Mouse (Mus musculus) heart, embryonic 11.5 days (tissue): ENCODE measurements around the gene S100a4. TPM values are rescaled to one million over a fixed set of nuclear protein-coding genes. Genes with fewer than 3 reads are reported as not detected.

ENCODE experiments used
- ATAC-seq: fragments of 200-750 bp; cut with Nextera tagmentation; replicated peaks from 2 replicates; pipeline ENCODE4 v1.8.0; 2017; ENCODE audit warnings: moderate library complexity; ENCODE audit not compliant: insufficient number of reproducible peaks, low FRiP score, low TSS enrichment
- H3K27ac ChIP-seq: fragments of 300-500 bp; sonication (generic); 2 replicates; pipeline ENCODE4 v1.5.1; 2014; ENCODE audit warnings: mild to moderate bottlenecking, low read depth, low read length
- H3K27me3 ChIP-seq: fragments of 300-500 bp; sonication (generic); 2 replicates; pipeline ENCODE4 v1.6.1; 2014; ENCODE audit warnings: mild to moderate bottlenecking, low read length, mixed read lengths; ENCODE audit not compliant: control insufficient read depth, insufficient read depth
- H3K36me3 ChIP-seq: fragments of 300-500 bp; sonication (generic); 2 replicates; pipeline ENCODE4 v1.6.1; 2014; ENCODE audit warnings: mild to moderate bottlenecking, low read length, moderate library complexity, mixed read lengths; ENCODE audit not compliant: control insufficient read depth, insufficient read depth
- H3K4me1 ChIP-seq: fragments of 300-500 bp; sonication (generic); 2 replicates; pipeline ENCODE4 v1.6.1; 2014; ENCODE audit warnings: low read length; ENCODE audit not compliant: control insufficient read depth, insufficient read depth
- H3K4me2 ChIP-seq: fragments of 300-500 bp; sonication (generic); 2 replicates; pipeline ENCODE4 v1.6.1; 2014; ENCODE audit warnings: mild to moderate bottlenecking, moderate library complexity
- H3K4me3 ChIP-seq: fragments of 300-500 bp; sonication (generic); 2 replicates; pipeline ENCODE4 v1.5.1; 2014; ENCODE audit warnings: low read depth, low read length
- H3K9ac ChIP-seq: fragments of 300-500 bp; sonication (generic); 2 replicates; pipeline ENCODE4 v1.6.1; 2014; ENCODE audit warnings: mild to moderate bottlenecking, low read depth, low read length, moderate library complexity
- H3K9me3 ChIP-seq: fragments of 300-500 bp; sonication (generic); replicated peaks from 2 replicates; pipeline ENCODE4 v1.6.1; 2016; ENCODE audit warnings: low read length; ENCODE audit not compliant: control insufficient read depth
- WGBS: fragments of 180-500 bp; shearing (Covaris S2); extraction: QIAGEN DNeasy Blood & Tissue Kit; methylation state at CpG from one replicate; pipeline ENCODE4 v1.1.7; 2014; ENCODE audit not compliant: insufficient replicate concordance; 5-methylcytosine and 5-hydroxymethylcytosine counted together
- polyA plus RNA-seq: library from polyadenylated mRNA; unstranded; fragments of >200 nt; fragmentation: Nextera tagmentation; extraction: Ambion mirVana; gene quantifications from 2 replicates; pipeline ENCODE4 v1.2.1, GENCODE M21; 2014

The S100a4 gene
- polyA plus RNA-seq, 1 experiment from 2014 or later: 3.5 TPM

DNA sequence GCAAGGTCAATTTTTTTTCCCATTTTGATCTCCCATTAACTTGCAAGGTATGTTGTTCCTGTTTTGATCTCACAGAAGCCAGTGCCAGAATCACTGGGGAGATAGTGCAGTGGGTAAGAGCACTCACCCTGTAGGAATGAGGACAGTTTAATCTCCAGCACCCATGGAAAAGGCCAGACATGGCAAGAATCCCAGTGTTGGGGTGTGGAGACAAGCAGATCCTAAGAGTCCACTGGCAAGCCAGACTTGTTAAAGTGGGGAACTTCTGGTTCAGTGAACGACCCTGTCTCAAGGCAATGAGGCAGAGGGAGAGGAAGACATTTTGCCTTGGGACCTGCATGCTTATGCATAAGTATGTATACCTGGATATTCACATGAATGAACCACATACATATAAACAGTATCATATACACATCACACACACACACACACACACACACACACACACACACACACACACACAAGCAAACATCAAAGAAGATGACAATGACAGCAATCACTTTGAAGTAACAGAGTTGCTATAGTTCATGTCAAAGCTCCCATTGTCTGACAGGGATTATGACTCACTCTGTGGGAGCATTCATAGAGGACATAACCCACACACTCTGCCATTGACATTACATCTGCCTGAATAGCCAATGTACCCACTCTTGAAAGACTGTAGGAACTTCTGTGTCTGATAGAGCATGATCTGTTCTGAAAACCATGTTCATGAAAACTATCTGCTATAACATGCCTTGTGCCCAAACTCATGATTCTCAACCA lies 35.1 kb downstream of the S100a4 start:
- Histone ChIP-seq H3K27me3 (no peaks in the 10 kb centered on the region), H3K9ac (no peak overlapping the region), H3K36me3 (no peaks in the 10 kb centered on the region), H3K9me3 (no peaks in the 10 kb centered on the region), H3K27ac (no peak overlapping the region), H3K4me1 (no peaks in the 10 kb centered on the region), H3K4me2 (no peak overlapping the region), H3K4me3 (no peak overlapping the region)
- no peak for ATAC-seq
- 75% methylated on average over 1 of the region's 1 CpGs for WGBS

DNA sequence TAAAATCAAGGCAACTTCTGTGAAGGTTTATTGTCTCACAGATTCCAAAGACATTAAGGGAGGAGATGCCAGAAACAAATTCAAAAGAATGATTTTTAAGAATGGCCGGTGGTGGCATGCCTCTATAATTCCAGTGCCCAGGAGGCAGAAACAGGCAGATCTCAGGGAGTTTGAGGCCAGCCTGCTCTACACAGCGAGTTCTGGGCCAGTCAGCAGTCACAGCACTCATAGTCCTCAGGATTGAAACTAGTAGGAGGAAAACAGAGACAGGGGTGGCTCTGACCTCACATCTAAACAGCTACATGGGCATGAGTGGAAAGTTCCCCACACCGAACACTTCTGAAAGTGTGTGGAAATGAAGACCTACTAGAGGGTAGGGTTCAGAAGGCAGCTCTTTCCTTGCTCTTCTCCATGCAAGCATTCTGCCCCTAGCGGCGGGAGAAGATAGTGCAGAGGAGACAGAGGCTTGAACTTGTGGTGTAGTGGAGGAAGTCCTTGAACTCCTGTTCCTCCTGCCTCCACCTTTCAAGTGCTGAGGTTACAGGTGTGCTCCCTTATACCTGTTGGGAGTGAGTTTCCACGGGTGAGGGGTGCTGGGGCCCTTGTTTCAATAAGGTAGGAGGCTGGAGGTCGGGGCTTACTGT lies 36.1 kb downstream of the S100a4 start:
- Histone ChIP-seq H3K9ac (no peak overlapping the region), H3K27ac (no peak overlapping the region), H3K4me2 (no peak overlapping the region), H3K9me3 (no peaks in the 10 kb centered on the region), H3K36me3 (no peaks in the 10 kb centered on the region), H3K4me1 (no peaks in the 10 kb centered on the region), H3K27me3 (no peaks in the 10 kb centered on the region), H3K4me3 (no peak overlapping the region)
- 43% methylated on average over 7 of the region's 7 CpGs for WGBS
- no peak; the same call in 1 of the 2 replicates for ATAC-seq

DNA sequence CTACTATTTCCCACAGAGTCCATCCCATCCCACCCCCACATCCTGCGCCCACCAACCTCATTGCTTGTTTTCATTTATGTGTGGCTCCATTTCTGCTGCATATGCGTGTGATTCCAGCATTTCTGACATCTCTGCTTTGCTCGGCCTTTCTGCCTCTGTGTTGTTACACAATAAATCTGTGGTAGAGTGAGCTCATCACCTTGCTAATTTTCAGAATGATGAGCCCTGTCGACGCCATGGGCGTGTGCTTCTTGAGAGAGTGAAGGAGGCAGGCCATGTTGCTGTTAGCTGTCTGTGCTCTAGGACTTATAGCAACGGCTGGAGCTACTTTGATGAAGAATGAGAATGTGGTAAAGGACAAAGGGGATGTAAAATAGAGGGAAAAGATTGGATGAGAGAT lies 37.4 kb downstream of the S100a4 start:
- H3K4me2 ChIP-seq: no peak overlapping the region
- no peaks in the 10 kb centered on the region for H3K4me1 ChIP-seq
- H3K4me3 ChIP-seq: no peak overlapping the region
- no peaks in the 10 kb centered on the region for H3K36me3 ChIP-seq
- H3K9ac ChIP-seq: no peak overlapping the region
- no peak overlapping the region for H3K27ac ChIP-seq
- H3K27me3 ChIP-seq: no peaks in the 10 kb centered on the region
- 69% methylated on average over 7 of the region's 7 CpGs for WGBS
- ATAC-seq: no peak
- H3K9me3 ChIP-seq: no peaks in the 10 kb centered on the region

DNA sequence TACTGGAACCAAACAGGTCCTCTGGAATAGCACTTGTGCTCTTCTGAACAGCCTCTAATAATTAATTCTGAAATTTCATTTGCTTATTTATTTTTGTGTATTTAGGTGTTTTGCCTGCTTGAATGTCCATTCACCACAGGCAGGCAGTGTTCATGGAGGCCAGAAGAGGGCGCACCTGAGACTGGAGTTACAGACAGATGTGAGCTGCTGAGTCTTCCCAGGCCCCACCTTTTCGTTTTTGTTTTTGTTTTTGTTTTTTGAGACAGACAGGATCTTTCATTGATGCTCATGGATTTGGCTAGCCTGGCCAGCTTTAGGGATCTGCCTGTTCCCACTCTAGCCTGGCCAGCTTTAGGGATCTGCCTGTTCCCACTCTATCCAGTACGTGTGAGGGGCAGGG lies 40.6 kb downstream of the S100a4 start:
- no peaks in the 10 kb centered on the region for H3K9me3 ChIP-seq
- no peaks in the 10 kb centered on the region for H3K27me3 ChIP-seq
- H3K4me1 ChIP-seq: no peaks in the 10 kb centered on the region
- no peak overlapping the region for H3K4me3 ChIP-seq
- no peak for ATAC-seq
- H3K36me3 ChIP-seq: no peaks in the 10 kb centered on the region
- no peak overlapping the region for H3K27ac ChIP-seq
- H3K4me2 ChIP-seq: no peak overlapping the region
- H3K9ac ChIP-seq: no peak overlapping the region
- WGBS: 43% methylated on average over 3 of the region's 3 CpGs

DNA sequence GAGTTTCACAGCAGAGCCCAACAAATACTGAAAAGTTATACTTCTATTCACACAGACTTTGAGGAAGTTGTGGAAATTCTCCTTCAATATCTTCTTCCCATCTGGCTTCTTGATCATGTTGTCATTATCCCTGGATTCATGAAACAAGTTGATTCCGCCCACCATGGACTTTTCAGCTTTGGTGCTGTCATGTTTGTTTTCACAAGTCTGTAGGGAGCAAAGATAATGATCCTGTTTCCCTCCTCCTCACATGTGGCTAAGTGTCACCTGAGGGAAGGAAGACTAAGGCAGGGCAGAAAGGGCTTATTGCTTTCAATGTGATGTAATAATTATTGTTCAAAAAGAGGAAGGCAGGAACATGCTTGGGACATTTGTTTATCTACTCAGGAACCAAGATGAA lies 43.7 kb downstream of the S100a4 start:
- ATAC-seq: no peak
- Histone ChIP-seq H3K9me3 (no peaks in the 10 kb centered on the region), H3K9ac (no peak overlapping the region), H3K4me1 (no peaks in the 10 kb centered on the region), H3K27me3 (no peaks in the 10 kb centered on the region), H3K27ac (no peak overlapping the region), H3K4me2 (no peak overlapping the region), H3K36me3 (no peaks in the 10 kb centered on the region), H3K4me3 (no peak overlapping the region)
- WGBS: 68% methylated on average over 1 of the region's 1 CpGs

DNA sequence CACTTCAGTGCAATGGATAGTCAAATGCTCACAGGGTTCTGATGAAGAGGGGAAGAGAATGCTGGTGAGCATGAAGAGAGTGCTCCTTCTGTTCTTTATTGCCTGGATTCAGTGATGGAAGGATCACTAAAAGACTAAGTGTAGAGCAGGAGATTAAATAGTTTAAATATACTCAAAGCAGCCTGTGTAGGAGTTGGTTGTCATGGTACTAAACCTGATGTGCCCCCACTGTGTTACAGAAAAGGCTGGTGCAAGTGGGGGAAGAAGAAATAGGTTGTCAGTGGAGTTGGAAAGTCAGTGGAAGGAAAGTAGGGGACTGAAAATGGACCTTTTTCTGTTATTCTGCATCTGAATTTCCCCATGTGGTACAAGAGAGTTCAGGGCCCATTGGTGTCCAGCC lies 45.4 kb downstream of the S100a4 start:
- H3K4me3 ChIP-seq: no peak overlapping the region
- no peaks in the 10 kb centered on the region for H3K36me3 ChIP-seq
- H3K9me3 ChIP-seq: no peaks in the 10 kb centered on the region
- no peaks in the 10 kb centered on the region for H3K4me1 ChIP-seq
- 0 out of 2 replicates have a peak, but pooled peaks cover 2% of the 10 kb centered on the region for H3K27me3 ChIP-seq
- H3K9ac ChIP-seq: no peak overlapping the region
- no peak for ATAC-seq
- no peak overlapping the region for H3K27ac ChIP-seq
- no peak overlapping the region for H3K4me2 ChIP-seq

DNA sequence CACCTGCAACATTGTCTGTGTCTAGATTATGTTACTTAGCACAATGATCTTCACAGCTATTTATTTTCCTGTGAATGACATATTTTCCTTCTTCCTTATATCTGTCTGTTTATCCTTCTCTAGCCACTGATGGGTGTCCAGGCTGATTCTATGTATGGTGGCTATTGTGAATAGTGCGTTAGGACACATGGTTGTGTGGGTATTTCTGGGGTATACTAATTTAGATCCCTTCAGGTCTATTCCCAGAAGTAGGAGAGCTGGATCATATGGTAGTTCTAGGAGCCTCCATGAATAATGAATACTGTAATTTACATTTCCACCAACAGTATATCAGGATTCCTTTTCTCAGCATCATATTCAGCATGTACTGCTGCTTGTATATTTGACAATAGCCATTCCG lies 46.3 kb downstream of the S100a4 start:
- ATAC-seq: no peak
- Histone ChIP-seq H3K4me2 (no peak overlapping the region), H3K9me3 (no peaks in the 10 kb centered on the region), H3K9ac (no peak overlapping the region), H3K36me3 (no peaks in the 10 kb centered on the region), H3K4me1 (no peaks in the 10 kb centered on the region), H3K27ac (no peak overlapping the region), H3K27me3 (0 out of 2 replicates have a peak, but pooled peaks cover 2% of the 10 kb centered on the region), H3K4me3 (no peak overlapping the region)
- 78% methylated on average over 2 of the region's 2 CpGs for WGBS

DNA sequence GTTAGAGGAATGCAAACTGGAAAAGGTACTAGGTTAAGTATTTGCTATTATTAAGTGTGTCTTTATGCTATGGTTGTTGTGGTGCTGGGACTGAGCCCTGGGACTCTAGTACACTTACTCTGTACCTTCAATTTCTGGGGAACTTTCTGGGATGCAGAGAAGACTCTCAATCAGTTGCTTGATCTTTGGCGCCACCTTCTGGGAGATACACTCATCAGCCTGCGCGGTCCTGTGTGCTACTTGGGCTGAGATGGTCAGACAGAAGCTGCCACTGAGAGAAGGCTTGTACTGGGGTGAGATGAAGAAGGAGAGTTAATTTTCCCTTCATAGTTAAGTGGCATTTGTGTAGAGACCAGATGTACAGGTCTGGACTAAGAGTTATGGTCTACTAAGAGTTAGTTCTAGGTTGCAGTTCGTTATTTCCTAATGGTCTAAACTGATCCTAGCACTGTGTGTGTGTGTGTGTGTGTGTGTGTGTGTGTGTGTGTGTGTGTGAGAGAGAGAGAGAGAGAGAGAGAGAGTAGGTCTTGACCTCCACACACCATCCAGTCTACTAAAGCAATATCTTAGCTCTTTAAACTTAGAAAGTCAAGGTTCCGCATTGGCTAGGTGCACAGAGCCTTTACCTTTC lies 49.4 kb downstream of the S100a4 start:
- Histone ChIP-seq H3K27me3 (0 out of 2 replicates have a peak, but pooled peaks cover 2% of the 10 kb centered on the region), H3K4me2 (no peak overlapping the region), H3K4me3 (no peak overlapping the region), H3K9ac (no peak overlapping the region), H3K9me3 (no peaks in the 10 kb centered on the region), H3K27ac (no peak overlapping the region), H3K4me1 (no peaks in the 10 kb centered on the region), H3K36me3 (no peaks in the 10 kb centered on the region)
- no peak; the same call in 1 of the 2 replicates for ATAC-seq
- 35% methylated on average over 5 of the region's 5 CpGs for WGBS
